Mouse (Mus musculus): ENCODE data around the gene Mrps23.
A peak's percentile ranks its signal among the peaks of the same experiment; 100 is the strongest.

The Mrps23 gene

DNA sequence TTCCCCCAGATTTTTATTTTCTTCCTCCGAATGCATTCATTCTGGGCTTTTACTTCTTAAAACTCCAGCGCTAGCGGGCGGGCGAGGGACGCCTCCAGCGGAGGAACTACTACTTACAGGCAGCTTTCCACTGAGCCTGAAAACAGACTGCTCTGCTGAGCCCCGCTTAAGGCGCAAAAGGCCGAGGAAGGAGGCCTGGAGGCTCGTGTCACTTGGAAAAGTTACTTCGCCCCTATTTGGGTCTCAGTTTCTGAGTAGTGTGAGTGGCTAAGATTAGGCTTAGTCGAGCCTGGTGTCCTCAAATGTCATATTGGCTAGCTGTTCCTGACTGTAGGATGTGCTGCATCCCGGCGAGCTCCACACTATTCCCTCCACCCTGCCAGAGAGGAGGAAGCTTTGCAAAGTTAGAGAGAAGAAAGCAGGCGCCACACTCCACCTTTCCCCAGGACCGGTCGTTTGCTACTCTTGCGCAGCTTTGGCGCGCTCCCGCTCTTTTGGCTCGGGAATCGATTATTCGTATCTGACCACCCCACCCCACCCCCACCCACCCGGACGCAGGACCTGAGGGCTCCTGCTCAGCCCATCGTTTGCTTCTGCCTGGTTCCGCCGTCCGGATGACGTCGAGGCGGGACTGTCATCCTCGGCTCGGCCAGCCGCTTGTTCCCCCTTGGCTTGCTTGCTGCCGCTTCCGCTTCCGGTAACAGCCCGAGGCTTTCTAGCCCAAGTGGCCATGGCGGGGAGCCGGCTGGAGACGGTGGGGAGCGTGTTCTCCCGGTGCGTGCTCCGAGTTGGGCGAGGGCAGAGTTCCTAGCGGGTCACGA is at the start of gene Mrps23:
TSS of gene Mrps23 (plus strand) at position 677 of the 821 bp plus-strand sequence.
- DNase-seq, result peak; percentile 96

DNA sequence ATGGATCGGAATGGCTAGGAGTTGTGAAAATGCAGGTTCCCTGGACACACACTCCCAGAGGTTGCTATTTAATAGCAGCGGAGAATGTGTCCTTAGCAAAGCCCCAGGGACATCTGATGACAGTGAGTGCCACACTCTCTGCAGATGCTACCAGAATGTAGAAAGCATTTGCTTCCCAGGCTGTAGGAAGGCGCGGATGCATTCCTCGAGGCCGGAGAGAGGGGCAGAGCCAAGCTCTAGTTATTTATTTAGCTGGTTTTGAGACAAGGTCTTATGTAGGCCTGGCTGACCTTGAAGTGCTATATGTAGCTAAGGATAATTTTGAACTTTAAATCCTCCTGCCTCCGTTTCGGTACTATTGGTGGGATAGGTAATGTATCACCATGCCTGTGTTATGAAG is 49.7 kb upstream of the Mrps23 start:
- no peak for DNase-seq

- DNase-seq, result no peak
Measured at GRCm38 (mm10) chr11:88155451-88155850, 48.7 kb upstream of the Mrps23 start.

GRCm38 (mm10) chr11:88155998-88156397 is 48.2 kb upstream of the Mrps23 start:
- DNase-seq, result no peak

GRCm38 (mm10) chr11:88156403-88156802 is 47.8 kb upstream of the Mrps23 start:
- no peak for DNase-seq

DNA sequence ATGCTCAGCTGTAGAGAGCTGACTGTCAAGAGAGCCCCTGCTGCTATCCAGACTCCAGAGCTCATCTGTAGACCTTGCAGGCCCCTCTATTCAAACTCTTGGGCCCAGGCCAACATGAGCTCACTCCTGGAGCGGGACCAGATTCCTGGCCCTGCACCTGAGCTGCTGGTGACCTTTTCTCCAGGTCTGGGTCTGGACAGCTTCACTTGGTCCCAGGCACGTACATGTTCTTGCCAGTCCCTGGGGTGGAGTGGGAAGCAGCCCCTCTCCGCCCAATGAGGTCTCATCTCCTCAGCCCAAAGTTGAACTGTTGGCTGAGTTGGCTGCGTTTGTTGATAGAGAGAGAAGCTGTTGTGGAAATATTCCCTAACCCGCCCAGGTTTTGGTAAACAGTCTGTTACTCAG is 45.3 kb upstream of the Mrps23 start:
- DNase-seq, result no peak

- no peak for DNase-seq
Measured at GRCm38 (mm10) chr11:88159389-88159788, 44.8 kb upstream of the Mrps23 start.

GRCm38 (mm10) chr11:88160316-88160715 is 43.9 kb upstream of the Mrps23 start:
- DNase-seq, result no peak

- peak; percentile 89 for DNase-seq
Measured at GRCm38 (mm10) chr11:88161051-88161581, 43.1 kb upstream of the Mrps23 start.

DNA sequence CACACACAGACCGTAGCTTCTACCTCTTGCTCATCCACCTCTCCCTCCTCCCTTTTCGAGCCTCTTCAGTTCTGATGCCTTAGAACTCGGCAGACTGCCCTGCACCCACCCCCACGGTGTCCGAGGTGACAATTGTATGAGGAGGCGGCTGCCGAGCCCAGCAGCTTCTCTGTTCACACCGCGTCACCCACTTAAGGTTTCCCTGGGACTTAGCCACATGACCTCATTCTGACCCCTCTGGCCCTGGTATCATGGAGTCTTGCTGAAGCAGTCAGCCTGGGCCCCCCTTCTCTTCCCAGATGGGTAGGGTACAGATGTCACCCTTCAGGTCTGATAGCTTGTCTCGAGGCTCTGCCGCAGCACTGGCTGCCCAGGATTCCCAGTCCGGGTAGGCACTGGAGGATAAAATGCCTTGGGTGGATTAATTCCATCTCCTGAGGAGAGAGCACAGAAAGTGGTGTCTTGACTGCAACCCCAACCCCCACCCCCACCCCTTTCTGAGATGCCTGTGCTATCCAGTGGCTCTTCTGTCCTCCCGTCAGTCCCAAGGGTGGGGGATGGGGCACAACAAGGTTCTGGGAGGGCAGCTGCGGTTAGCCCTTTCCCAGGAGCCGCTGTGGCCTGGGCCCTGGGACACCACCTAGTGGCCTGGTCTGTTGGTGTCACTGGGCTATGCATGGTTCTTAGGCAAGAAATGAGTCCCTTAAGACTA is 42.4 kb upstream of the Mrps23 start:
- DNase-seq, result peak; percentile 96

- no peak for DNase-seq
Measured at GRCm38 (mm10) chr11:88162740-88163139, 41.4 kb upstream of the Mrps23 start.

- DNase-seq, result no peak
Measured at GRCm38 (mm10) chr11:88164213-88164723, 39.9 kb upstream of the Mrps23 start.

DNA sequence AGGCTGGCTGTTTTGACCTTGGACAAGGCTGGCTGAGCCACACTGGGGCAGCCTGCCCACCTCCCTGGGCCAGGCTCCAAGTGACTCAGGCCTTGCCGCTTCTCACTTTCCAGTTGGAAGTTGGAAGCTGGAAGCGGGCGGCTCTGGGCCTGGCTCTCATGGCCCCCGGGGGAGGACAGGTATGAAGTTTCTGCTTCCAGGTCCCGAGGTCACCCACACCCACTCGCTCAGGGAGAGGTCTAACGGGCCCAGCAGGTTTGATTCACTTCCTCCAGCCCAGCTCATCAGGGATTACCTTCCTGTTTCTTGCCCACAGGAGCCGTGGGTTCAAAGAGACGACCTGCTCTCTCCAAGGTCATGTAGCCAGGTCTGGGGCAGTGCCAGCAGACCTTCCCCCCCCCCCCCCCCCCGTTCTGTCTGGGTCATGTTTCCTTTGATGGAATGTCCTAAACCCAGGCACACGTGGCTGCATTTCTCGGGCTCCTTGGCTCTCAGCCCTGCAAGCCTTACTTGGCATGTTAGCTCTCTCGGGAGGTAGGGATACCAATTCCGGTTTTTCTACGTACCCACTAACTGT is 39.3 kb upstream of the Mrps23 start:
- peak; percentile 84 for DNase-seq

- DNase-seq, result no peak
Measured at GRCm38 (mm10) chr11:88165683-88166364, 38.4 kb upstream of the Mrps23 start.

- DNase-seq, result no peak
Measured at GRCm38 (mm10) chr11:88166471-88166870, 37.7 kb upstream of the Mrps23 start.

DNA sequence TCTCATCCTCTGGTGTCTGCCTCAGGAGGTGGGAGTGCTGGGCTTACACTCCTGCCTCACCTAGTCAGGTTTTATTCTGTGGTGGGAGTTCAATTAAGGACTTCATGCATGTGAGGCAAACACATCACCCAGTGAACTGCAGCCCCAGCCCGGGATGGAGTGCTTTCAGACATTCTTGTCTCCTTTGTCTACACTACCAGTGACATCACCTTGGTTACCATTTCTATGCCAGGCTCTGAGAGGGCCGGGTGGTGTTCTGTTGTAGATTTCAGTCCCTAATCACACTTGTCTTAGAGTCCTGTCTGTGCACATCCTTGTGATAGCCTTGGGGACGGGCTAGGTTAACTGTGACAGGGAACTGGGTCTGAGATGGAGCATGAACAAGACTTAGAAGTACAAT is 35.6 kb upstream of the Mrps23 start:
- DNase-seq, result no peak

- DNase-seq, result no peak
Measured at GRCm38 (mm10) chr11:88169531-88170040, 34.6 kb upstream of the Mrps23 start.

- no peak for DNase-seq
Measured at GRCm38 (mm10) chr11:88170606-88171005, 33.6 kb upstream of the Mrps23 start.

GRCm38 (mm10) chr11:88171876-88172442 is 32.2 kb upstream of the Mrps23 start:
- DNase-seq, result no peak

DNA sequence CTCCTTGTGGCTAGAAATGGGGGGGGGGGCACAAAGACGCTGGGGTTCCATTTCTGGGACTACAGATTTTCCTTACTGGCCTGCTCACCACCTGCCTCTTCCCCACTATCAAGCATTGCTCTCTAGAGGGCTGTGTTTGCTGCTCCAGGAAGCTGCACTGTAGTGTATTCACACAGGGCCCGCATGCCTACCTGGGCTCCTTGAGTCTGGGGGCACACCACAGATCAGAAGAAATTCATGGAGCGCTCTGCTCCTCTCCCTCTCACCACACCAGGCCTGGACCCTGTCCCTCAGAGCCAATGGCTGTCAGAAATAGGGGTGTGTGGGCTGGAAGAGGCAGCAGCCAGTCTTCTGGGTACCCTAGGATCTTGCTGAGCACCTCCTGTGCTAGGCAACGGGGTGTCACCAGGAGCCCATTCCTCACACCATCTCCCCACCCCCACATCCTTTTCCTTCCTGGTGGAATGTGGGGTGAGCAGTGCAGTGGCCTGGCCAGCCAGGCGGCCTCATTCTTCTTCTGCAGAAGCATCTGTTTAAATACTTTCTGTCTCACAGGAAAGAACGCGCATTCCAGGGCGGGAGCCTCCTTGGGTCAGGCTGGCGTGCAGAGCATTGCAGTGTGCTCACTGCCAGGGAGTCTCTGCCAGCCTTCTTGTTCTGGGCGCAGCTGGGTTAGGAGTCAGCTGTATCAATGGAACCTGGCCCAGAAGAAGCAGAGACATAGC is 31.4 kb upstream of the Mrps23 start:
- DNase-seq, result peak; percentile 83

GRCm38 (mm10) chr11:88173386-88174025 is 30.7 kb upstream of the Mrps23 start:
- no peak for DNase-seq

All from kidney, postnatal 10 days (tissue).